Mouse (Mus musculus): ENCODE measurements around the gene Dis3l2.

DNA sequence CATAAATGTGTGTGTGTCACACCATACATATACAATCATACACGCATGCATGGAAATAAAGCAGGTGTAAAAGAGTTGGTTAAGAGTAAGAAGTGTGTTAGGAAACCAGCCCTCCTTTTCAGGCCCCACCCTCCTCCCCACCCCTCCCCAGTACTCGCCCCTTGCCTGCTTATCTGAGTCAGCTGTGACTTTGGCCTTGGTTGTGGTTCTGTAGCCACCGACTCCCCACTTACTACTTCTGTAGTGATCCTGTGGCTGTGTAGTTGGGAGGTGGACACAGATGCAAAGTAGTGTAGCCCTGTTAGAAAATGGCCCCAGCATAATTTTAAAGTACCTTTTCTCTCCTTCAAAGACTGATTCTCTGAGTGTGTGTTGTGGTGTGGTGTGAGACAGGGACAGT is 318.0 kb downstream of the Dis3l2 start:
- TF ChIP-seq CTCF (IDR thresholded peaks at IDR 0.05; ENCODE audit: control insufficient read depth, insufficient read depth, low read length) (no peak), POLR2A (IDR thresholded peaks at IDR 0.05; ENCODE audit: borderline replicate concordance, control insufficient read depth, low read depth, low read length) (no peak)

All from bone marrow, adult 2 months (tissue).